Mouse (Mus musculus): ENCODE measurements at regions not wholly inside any gene's neighbourhood (a gene's known extent, or its start where the extent isn't known, plus 50 kb on each side); places are given as distances from the start of the nearest gene placed in this dataset.

GRCm38 (mm10) chr2:161341368-161341891 is 232.6 kb upstream of the Chd6 start:
- peak in 1 of 2 experiments; percentile 40 for DNase-seq (ENCODE audit: low spot score in 2 of 2)

GRCm38 (mm10) chr2:161340291-161340690 is 231.4 kb upstream of the Chd6 start:
- DNase-seq (ENCODE audit: low spot score in 2 of 2), result no peak

GRCm38 (mm10) chr2:161339327-161340001 is 230.6 kb upstream of the Chd6 start:
- DNase-seq (ENCODE audit: low spot score in 2 of 2), result no peak

- no peak for DNase-seq (ENCODE audit: low spot score in 2 of 2)
These were observed 230.1 kb upstream of the Chd6 start for GRCm38 (mm10) chr2:161338953-161339326.

- DNase-seq (ENCODE audit: low spot score in 2 of 2), result no peak
These were observed 223.8 kb upstream of the Chd6 start for GRCm38 (mm10) chr2:161332653-161333052.

- no peak for DNase-seq (ENCODE audit: low spot score in 2 of 2)
These were observed 223.0 kb upstream of the Chd6 start for GRCm38 (mm10) chr2:161331850-161332365.

GRCm38 (mm10) chr2:161302796-161303195 is 193.9 kb upstream of the Chd6 start:
- DNase-seq (ENCODE audit: low spot score in 2 of 2), result no peak

GRCm38 (mm10) chr2:161268861-161269413 is 160.1 kb upstream of the Chd6 start:
- no peak for DNase-seq (ENCODE audit: low spot score in 2 of 2)

GRCm38 (mm10) chr2:161266476-161266875 is 157.6 kb upstream of the Chd6 start:
- no peak for DNase-seq (ENCODE audit: low spot score in 2 of 2)

GRCm38 (mm10) chr2:161265211-161265610 is 156.3 kb upstream of the Chd6 start:
- peak; percentile 6 to 18 for DNase-seq (ENCODE audit: low spot score in 2 of 2)

GRCm38 (mm10) chr2:161252761-161253160 is 143.9 kb upstream of the Chd6 start:
- no peak for DNase-seq (ENCODE audit: low spot score in 2 of 2)

GRCm38 (mm10) chr2:161241665-161242064 is 132.8 kb upstream of the Chd6 start:
- no peak for DNase-seq (ENCODE audit: low spot score in 2 of 2)

- no peak for DNase-seq (ENCODE audit: low spot score in 2 of 2)
These were observed 128.5 kb upstream of the Chd6 start for GRCm38 (mm10) chr2:161237280-161237819.

- no peak for DNase-seq (ENCODE audit: low spot score in 2 of 2)
These were observed 124.4 kb upstream of the Chd6 start for GRCm38 (mm10) chr2:161233155-161233741.

GRCm38 (mm10) chr2:161231405-161231804 is 122.5 kb upstream of the Chd6 start:
- peak in 1 of 2 experiments; percentile 11 for DNase-seq (ENCODE audit: low spot score in 2 of 2)

- no peak for DNase-seq (ENCODE audit: low spot score in 2 of 2)
These were observed 106.9 kb upstream of the Chd6 start for GRCm38 (mm10) chr2:161215736-161216135.

GRCm38 (mm10) chr2:161214681-161215458 is 106.0 kb upstream of the Chd6 start:
- DNase-seq (ENCODE audit: low spot score in 2 of 2), result peak; percentile 63 to 86

- DNase-seq (ENCODE audit: low spot score in 2 of 2), result no peak
These were observed 103.5 kb upstream of the Chd6 start for GRCm38 (mm10) chr2:161212322-161212882.

GRCm38 (mm10) chr2:161196713-161197372 is 88.0 kb upstream of the Chd6 start:
- DNase-seq (ENCODE audit: low spot score in 2 of 2), result no peak

GRCm38 (mm10) chr2:161187516-161187915 is 78.6 kb upstream of the Chd6 start:
- DNase-seq (ENCODE audit: low spot score in 2 of 2), result no peak

GRCm38 (mm10) chr2:161185122-161185521 is 76.2 kb upstream of the Chd6 start:
- DNase-seq (ENCODE audit: low spot score in 2 of 2), result no peak

All from layer of hippocampus, adult 8-10 months (tissue).